Mouse (Mus musculus) splenic B cell, adult 2 months (primary cell): ENCODE measurements around the gene Asap2.

Experiments
- DNase-seq: peaks from one replicate; pipeline ENCODE4 v3.0.0-alpha.2; 2011; ENCODE audit warnings: low read depth, low spot score
- H3K27me3 ChIP-seq: 2 replicates; pipeline ENCODE4 v1.6.1; 2012; ENCODE audit warnings: mild to moderate bottlenecking, low read length, moderate library complexity, mixed read lengths; ENCODE audit not compliant: control insufficient read depth, poor library complexity, insufficient read depth, severe bottlenecking
- H3K36me3 ChIP-seq: 2 replicates; pipeline ENCODE4 v1.6.1; 2012; ENCODE audit warnings: mild to moderate bottlenecking, low read length, moderate library complexity, mixed read lengths; ENCODE audit not compliant: control insufficient read depth, poor library complexity, insufficient read depth, severe bottlenecking

The Asap2 gene

DNA sequence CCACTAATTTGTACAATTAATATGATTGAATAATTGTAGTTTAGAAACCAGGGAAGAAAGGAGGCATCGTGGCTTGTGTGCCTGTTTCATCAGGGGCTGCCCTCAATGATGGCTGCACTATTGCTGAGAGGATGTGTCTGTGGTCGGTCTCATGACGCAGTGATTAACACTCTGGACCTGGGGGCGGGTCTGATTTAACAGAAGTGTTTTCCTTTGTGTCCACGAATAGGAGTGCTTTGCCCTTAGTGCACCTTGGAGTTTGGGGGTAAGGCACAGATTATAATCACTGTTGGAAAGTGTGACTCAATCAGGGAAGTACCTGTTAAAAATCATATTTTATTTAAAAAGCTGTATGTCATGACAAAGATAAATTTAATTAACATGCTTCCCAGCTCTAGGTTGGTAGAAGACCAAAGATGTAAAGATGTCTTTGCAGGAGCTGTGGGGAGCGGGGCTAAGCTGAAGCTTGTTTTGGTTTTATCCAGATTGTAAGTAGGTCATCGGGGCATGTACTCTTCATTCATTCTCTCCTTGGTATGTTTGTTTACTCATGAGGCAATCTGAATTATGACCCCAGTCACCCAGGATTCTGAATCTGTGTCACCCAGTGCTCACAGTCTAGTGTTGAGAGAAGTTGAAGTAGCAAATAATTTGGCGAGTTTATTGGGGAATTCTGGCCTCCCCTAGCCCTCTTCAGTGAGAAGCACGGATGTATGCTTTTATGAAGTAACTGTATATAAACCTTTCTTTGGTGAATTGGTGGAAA lies 152.4 kb downstream of the Asap2 start:
- DNase-seq, result no peak
- Histone ChIP-seq H3K27me3 (no peaks in the 10 kb centered on the region), H3K36me3 (no peaks in the 10 kb centered on the region)

DNA sequence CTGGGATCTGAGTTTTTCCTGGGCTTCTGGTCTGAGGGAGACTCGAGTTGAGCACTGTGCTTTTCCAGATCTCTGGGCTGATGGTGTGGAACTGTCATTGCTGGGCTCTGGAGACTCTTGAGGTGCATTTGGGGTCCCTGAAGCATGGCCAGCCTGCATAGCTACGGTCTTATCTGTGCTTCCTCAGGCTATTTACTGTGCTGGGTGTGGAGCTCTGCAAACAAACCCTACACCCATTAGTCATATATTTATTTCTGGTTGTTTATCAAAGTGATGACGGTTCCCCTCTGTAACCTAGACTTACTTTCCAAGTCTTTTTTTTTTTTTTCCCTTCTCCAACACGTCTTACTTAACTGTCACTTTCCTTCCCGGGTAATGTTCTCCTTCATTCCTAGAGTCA lies 154.3 kb downstream of the Asap2 start:
- no peak for DNase-seq
- Histone ChIP-seq H3K36me3 (no peaks in the 10 kb centered on the region), H3K27me3 (no peaks in the 10 kb centered on the region)

DNA sequence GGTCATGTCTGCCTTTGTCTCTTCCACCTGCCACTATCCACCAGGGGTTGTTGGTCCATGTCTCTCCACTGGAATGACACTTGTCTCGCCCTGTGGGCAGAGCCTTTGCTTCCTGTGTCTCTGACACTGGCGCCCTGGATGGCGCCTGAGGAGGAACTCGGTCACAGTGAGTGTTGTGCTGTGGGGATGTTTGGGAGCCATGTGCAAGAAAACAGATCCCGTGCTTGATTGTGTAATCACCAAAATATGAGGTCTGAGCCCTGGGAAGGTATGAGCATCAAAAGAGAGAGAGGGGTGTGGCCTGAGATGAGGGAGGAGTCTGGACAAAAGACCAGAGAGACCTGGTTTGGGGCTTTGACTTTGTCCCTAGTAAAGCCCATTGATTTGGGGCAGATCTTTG lies 154.8 kb downstream of the Asap2 start:
- Histone ChIP-seq H3K27me3 (no peaks in the 10 kb centered on the region), H3K36me3 (no peaks in the 10 kb centered on the region)
- DNase-seq, result no peak

DNA sequence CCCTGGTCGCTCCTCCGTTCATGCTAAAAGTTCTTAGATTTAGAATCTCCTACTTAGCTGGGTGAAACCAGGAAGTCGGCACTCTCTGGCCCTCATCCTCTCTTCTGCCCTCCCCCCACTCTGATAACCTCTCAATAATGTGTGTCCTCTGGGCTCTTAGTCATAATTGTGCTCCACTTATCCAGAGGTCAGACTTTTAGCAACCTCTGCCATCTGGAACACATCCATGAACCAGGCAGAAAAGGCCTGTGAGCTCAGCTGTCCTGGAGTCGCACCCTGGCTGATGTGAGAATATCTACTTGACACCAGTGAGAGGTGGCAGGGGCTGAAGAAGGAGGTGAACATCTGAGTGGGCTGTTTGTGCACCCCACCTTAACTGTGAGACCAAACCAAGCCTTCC lies 156.6 kb downstream of the Asap2 start:
- Histone ChIP-seq H3K36me3 (no peaks in the 10 kb centered on the region), H3K27me3 (no peaks in the 10 kb centered on the region)
- DNase-seq, result no peak

DNA sequence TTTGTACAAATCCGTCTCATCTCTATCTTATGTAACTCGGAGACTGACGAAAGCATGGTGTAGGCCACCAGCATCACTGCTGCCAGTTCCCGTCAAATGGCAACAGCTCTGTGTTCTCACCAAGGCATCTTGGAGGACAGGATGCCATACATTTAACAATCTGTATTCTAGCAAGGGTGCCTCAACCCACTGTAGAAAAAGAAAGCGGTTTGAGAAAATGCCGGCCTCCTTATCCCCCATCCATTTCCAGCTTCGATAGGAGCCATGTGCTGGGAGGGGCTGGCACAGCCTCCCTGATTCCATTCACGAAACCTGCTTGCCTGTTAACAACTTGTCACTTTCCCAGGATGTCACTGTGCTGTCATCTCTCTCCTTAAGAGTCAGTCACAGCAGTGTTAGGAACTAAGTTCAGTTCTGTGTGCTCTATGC lies 163.0 kb downstream of the Asap2 start:
- Histone ChIP-seq H3K36me3 (no peaks in the 10 kb centered on the region), H3K27me3 (no peaks in the 10 kb centered on the region)
- no peak for DNase-seq

DNA sequence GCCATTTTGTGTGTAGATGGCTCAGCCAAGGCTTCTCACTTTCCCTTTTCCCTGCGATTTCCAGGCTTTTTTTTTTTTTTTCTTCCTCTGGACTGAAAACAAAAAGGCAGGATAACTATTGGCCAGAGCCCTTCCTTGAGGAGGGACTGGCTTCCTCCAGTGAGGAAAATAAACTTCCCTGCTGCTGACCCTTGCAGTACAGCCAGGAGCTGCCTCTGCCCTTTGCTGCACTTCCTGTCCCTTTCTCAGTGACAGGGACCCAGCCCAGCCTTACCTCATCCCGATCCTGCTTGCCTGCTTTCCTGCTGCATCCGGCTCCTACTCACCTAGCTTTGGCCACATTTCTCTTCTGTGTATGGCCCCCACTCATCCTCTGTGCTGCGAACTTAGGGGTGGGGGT lies 164.8 kb downstream of the Asap2 start:
- DNase-seq, result no peak
- no peaks in the 10 kb centered on the region for H3K27me3 ChIP-seq
- no peaks in the 10 kb centered on the region for H3K36me3 ChIP-seq

DNA sequence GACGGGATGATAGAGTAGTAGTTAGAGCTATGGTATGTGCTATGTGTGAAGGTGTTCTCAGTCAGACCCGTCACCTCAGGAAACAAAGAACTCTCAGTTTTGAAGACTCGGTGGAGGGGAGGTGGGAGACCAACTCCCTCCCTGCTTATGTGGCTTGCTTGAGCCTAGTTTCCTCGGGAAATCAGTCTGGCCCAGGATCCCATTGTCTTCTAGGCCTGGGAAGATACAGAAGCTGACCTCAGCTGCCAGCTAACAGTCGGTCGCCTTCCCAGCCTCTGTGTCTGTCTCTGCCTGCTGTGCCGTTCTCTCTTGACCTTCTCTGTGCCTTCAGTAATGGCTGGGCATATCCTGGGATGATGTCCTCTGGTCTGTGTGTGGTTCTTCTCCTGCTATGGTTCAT lies 169.0 kb downstream of the Asap2 start:
- H3K36me3 ChIP-seq, result no peaks in the 10 kb centered on the region
- H3K27me3 ChIP-seq, result no peaks in the 10 kb centered on the region
- DNase-seq, result no peak

DNA sequence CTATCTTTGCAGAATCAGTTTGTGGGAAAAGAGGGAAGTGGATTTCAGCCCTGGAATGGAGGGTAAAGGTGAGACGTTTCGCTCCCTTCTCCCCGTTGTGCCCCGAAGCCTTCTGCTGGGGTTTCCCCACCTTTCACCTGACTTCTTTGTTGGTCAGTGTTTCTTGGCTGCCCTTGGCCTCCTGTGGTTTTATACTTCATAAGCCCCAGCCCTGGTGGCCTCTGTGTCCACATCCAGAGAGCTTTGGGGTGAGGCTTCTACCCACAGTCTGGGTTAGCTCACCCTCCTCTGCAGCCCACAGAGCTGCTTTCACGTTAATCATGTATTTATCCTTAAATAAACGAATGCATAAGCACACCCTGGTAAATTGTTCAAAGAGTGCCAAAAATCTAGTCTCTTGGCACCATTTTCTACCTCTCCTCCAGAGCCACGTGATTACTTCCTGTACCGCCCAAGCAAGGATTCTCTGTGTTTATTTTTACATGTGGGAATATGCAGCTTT lies 170.1 kb downstream of the Asap2 start:
- no peaks in the 10 kb centered on the region for H3K27me3 ChIP-seq
- DNase-seq, result no peak
- no peaks in the 10 kb centered on the region for H3K36me3 ChIP-seq

DNA sequence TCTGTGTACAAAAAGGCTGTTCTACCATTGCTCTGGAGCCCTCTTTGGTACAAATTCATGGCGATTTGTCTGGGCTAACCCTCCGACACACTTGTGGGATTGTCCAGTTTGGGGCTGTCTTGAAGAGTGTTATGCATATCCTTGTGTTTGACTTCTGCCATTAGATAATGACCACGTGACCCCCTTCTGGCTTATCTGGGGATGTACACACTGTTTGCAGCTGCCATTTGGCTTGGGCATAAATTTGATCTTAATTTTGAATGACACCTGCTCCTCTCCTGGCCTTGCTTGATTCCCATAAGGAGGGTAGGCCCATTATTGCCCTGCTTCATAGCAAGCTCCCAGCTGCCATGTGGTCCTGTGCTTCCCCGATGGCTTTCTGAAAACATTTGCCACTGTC lies 171.6 kb downstream of the Asap2 start:
- Histone ChIP-seq H3K36me3 (no peaks in the 10 kb centered on the region), H3K27me3 (no peaks in the 10 kb centered on the region)
- DNase-seq, result no peak

DNA sequence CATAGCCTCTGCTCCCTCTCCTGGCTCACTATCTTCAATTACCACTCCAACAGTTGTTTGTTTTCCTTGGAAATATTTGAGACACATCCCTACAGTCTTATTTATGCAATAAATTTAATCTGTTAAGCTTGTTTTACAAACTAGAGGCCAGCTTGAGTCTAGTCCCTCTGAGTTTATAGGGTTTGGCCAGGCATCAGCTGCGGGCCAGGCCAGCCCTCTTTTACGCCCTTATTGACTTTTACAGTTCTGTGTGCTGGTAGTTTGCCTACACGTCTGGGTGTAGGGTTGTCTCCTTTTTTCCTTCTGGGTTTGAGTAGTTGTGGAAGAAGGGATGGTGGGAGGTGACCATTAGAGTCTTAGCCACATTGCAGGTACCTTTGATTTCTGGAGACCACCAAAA lies 173.4 kb downstream of the Asap2 start:
- no peak for DNase-seq
- no peaks in the 10 kb centered on the region for H3K36me3 ChIP-seq
- H3K27me3 ChIP-seq, result no peaks in the 10 kb centered on the region

DNA sequence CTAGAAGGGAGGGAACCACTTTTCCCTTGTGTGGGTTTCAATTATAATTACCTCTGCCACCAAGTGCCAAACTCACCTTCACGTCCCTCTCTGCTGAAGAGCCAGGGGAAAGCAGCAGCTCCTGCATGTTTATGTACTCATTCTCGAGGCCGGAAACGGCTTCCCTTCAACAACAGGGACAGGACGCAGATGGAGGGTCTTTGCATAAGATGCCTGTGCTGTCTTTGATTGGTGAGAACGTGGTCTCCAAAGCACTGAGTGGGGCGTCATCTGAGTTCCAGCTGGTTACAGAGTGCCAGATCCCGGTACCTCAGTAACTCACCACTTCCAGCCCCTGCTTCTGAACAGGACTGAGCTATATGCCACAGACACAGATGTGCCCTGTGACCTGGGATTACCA lies 174.0 kb downstream of the Asap2 start:
- Histone ChIP-seq H3K27me3 (no peaks in the 10 kb centered on the region), H3K36me3 (no peaks in the 10 kb centered on the region)
- no peak for DNase-seq

DNA sequence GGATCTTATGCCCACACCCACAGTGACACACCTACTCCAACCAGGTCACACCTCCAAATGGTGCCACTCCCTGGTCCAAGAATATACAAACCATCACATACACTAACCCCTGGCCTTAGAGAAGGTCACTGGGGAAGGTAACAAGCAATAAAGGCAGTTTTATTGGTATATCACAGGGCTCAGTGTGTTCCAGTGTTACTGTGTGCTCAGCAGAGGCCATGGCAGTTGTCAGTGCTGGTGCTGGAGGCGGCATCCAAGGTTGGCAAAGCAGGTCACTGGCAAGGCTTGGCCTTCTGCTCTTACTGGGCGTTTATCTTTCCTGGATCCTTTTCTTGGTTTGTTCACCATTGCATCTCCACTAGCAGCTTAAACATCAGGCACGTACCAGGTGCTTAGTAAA lies 174.9 kb downstream of the Asap2 start:
- H3K36me3 ChIP-seq, result no peaks in the 10 kb centered on the region
- H3K27me3 ChIP-seq, result no peaks in the 10 kb centered on the region
- DNase-seq, result no peak

DNA sequence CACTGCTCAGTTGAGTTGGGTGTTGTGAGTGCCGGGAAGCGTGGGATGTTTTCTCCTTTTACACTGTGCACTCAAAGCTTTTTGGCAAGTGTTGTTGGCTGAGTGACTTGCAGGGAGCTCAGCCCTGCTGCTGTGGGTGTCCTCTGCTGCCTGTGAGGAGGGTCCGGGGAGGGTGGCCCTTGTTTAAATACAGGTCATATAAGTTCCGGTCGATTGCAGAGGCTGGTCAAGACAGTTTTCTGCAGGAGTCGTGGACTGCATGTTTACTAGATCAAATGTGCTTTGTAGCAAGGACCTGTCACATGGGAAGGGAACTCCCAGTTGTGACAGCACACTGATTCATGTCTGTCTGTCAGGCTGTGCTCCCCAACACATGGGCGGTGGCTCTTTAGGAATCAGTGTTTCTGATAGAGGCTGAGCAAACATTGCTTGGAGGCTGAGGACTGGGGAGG lies 175.7 kb downstream of the Asap2 start:
- no peak for DNase-seq
- no peaks in the 10 kb centered on the region for H3K36me3 ChIP-seq

DNA sequence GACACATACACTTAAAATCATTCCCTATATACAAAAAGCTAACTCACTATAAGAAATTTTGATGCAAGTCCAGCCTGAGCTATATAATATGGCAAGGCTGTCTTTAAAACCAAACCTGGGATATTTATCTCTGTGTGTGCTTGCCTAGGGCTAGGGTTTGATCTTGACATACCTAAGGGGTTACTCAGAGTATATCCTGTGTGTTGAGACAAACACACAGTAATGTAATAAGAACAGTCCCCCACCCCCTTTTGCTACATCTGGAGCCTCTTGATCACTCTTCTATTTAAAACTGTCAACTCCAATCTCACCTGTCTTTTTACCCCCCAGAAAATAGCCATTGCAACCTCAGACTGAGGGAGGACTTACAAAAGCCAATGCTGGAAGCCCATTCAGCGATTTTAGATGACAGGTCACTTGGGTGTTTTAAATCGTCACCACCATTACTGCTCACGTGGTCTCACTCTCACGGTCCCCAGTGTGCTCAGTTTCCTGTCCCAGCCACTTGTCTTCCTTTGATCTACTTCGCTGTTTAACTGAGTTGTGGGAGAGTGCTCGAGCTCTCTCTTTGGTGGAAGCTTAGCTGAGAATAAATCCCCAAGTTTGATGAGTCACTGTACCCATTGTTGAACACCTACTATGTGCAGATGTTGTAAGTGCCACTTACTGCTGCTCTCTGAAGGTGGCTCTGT lies 176.8 kb downstream of the Asap2 start:
- H3K27me3 ChIP-seq, result no peaks in the 10 kb centered on the region
- no peaks in the 10 kb centered on the region for H3K36me3 ChIP-seq
- DNase-seq, result peak; percentile 65

More for the DNA sequence above, 175.7 kb downstream of the Asap2 start:
- no peaks in the 10 kb centered on the region for H3K27me3 ChIP-seq

DNA sequence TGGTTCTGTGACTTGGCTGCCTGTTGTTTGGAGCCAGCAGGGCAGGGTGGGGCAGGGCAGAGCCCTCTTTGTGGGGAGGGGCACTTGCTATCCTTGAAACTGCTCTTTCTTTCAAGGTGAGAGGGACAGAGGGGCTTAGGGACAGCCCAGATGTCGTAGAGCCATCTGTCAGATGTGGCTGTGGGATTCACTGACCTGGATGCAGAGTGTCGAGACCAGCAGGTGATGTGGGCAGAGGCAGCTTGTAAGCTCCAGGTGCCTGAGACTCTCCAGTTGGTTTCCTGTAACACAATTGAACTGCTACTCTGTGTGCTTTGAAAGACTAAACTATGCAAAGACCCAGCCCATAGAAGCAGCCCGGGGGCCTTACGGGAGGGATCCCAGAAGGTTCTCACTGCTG lies 177.5 kb downstream of the Asap2 start:
- DNase-seq, result no peak
- Histone ChIP-seq H3K36me3 (no peaks in the 10 kb centered on the region), H3K27me3 (no peaks in the 10 kb centered on the region)
